10 mouse cellular contexts compared by ENCODE assay signal in the genomic region with DNA sequence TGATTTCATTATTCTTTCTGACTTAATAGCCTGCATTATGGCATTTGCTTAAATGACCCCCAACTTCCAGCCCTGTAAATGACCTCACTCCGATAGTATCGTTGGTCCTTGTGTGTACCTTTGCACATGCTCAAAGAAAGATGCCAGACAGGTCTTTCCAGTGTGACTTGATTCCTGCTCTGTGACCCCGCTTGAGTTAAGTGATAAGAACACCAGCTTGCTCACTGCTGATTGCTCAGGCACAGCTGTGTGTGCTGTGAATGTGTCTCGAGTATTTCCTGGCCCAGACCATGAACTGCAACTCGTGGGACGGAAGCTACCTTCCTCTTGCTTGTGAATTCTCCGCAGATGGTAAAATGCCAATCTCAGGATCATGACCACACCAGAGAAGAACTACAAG. TPM values are rescaled to one million over a fixed set of nuclear protein-coding genes. Genes with fewer than 3 reads are reported as not detected.
A peak's percentile ranks its signal among the peaks of the same experiment; 100 is the strongest.
DNase-seq lines count a peak whose midpoint lies in the region; ATAC-seq and TF ChIP-seq lines count a peak whose summit lies in the region.
"Had no signal": no experiment of that assay in that cellular context is flagged by ENCODE, and none has a peak within 500 bp of the region (broad histone marks: within the 10 kb centered on the region; RNA-seq: fewer than 3 reads in every experiment).

No protein-coding gene starts in this region.

- TF ChIP-seq EP300 in MEL (IDR thresholded peaks at IDR 0.05; ENCODE audit: low read depth in 1 of 2, low read length in 2 of 2), result peak in 1 of 2 experiments; percentile 78; a peak in 2 of 4 replicates

- H3K79me2 ChIP-seq in MEL (ENCODE audit: control insufficient read depth, insufficient read depth, low read length, poor library complexity), result peaks cover 23% of the 10 kb centered on the region

- TF ChIP-seq POLR2A in MEL (IDR thresholded peaks at IDR 0.05; ENCODE audit: control insufficient read depth in 1 of 2, insufficient read depth in 1 of 2, low read depth in 1 of 2, low read length in 2 of 2, poor library complexity in 1 of 2), result no peak; a peak in 1 of 4 replicates
- no peak for TF ChIP-seq POLR2A in thymus, adult 2 months (IDR thresholded peaks at IDR 0.05; ENCODE audit: control insufficient read depth, extremely low read depth, insufficient read depth, low read length, poor library complexity)

- WGBS in heart, embryonic 11.5 days (ENCODE audit: insufficient replicate concordance), result 43% methylated on average over 7 of the region's 7 CpGs
- WGBS in thymus, adult 2 months, result 72% methylated on average over 7 of the region's 7 CpGs

- TF ChIP-seq CTCF in MEL (IDR thresholded peaks at IDR 0.05 in 2 of 3, conservative IDR thresholded peaks at IDR 0.05 in 1 of 3; ENCODE audit: control insufficient read depth in 1 of 3, insufficient read depth in 1 of 3, low read depth in 2 of 3, low read length in 3 of 3, poor library complexity in 1 of 3, severe bottlenecking in 1 of 3), result no peak
- TF ChIP-seq CTCF in thymus, adult 2 months (IDR thresholded peaks at IDR 0.05; ENCODE audit: borderline replicate concordance, control insufficient read depth, extremely low read depth, insufficient read depth, low read length, poor library complexity), result no peak

- intact Hi-C loops in left cerebral cortex, postnatal 36 days (cut with DNase I), result loop anchor here (10.0 kb wide), 1 partner anchor 200 kb away; a partner anchor contains a TSS

- H3K9me3 ChIP-seq in heart, embryonic 11.5 days (replicated peaks; ENCODE audit: control insufficient read depth, low read length), result no peaks in the 10 kb centered on the region
- no peaks in the 10 kb centered on the region for H3K9me3 ChIP-seq in MEL (replicated peaks; ENCODE audit: insufficient read depth, low read length)

- H3K4me1 ChIP-seq in heart, embryonic 11.5 days (ENCODE audit: control insufficient read depth, insufficient read depth, low read length), result peaks cover 53% of the 10 kb centered on the region
- H3K4me1 ChIP-seq in MEL (ENCODE audit: control insufficient read depth in 1 of 2, insufficient read depth in 2 of 2, low read length in 2 of 2), result peaks cover 29 to 63% of the 10 kb centered on the region in 2 experiments
- H3K4me1 ChIP-seq in thymus, adult 2 months (replicated peaks; ENCODE audit: control insufficient read depth, insufficient read depth, low read length), result peaks cover 21% of the 10 kb centered on the region

- H3K4me2 ChIP-seq in heart, embryonic 11.5 days, result peak overlapping the region; percentile 19

- DNase-seq in heart, adult 18-20 months, result no peak
- peak; percentile 90 for DNase-seq in MEL (ENCODE audit: low read depth, low spot score)
- peak; percentile 44 for DNase-seq in kidney, postnatal 14 days
- DNase-seq in lung, postnatal 10 days, result peak; percentile 45
- DNase-seq in thymus, postnatal 14 days, result no peak
- DNase-seq in left cerebral cortex, postnatal 36 days (ENCODE audit: low spot score in 2 of 2), result no peak
- DNase-seq in thymus, adult 2 months, result no peak
- DNase-seq: forebrain, postnatal 0 days; heart, adult 11 months had no signal

- no peak overlapping the region for H3K4me3 ChIP-seq in heart, embryonic 11.5 days (ENCODE audit: low read depth, low read length)
- H3K4me3 ChIP-seq in MEL (ENCODE audit: control insufficient read depth in 1 of 2, insufficient read depth in 1 of 2, low read depth in 2 of 2, low read length in 2 of 2), result peak overlapping the region; percentile 5; a peak in 2 of 4 replicates
- no peak overlapping the region for H3K4me3 ChIP-seq in thymus, adult 2 months (ENCODE audit: control insufficient read depth, insufficient read depth, low read length)

- peaks cover 8% of the 10 kb centered on the region for H3K36me3 ChIP-seq in heart, embryonic 11.5 days (ENCODE audit: control insufficient read depth, insufficient read depth, low read length)
- H3K36me3 ChIP-seq in MEL (ENCODE audit: control insufficient read depth in 1 of 2, insufficient read depth in 2 of 2, low read length in 2 of 2), result peaks cover 0 to 59% of the 10 kb centered on the region in 2 experiments; a peak in 3 of 4 replicates
- H3K36me3 ChIP-seq in thymus, adult 2 months (ENCODE audit: control insufficient read depth, insufficient read depth, low read length), result peaks cover 3% of the 10 kb centered on the region; the same call in 1 of the 2 replicates

- no peak for ATAC-seq in heart, embryonic 11.5 days (replicated peaks; ENCODE audit: insufficient number of reproducible peaks, low FRiP score, low TSS enrichment)
- ATAC-seq: forebrain, postnatal 0 days had no signal

- no peaks in the 10 kb centered on the region for H3K27me3 ChIP-seq in heart, embryonic 11.5 days (ENCODE audit: control insufficient read depth, insufficient read depth, low read length)
- H3K27me3 ChIP-seq in MEL (ENCODE audit: control insufficient read depth in 1 of 2, insufficient read depth in 2 of 2, low read length in 2 of 2), result no peaks in the 10 kb centered on the region
- H3K27me3 ChIP-seq in thymus, adult 2 months (ENCODE audit: control insufficient read depth, insufficient read depth, low read length), result no peaks in the 10 kb centered on the region

- no peak for TF ChIP-seq RAD21 in MEL (IDR thresholded peaks at IDR 0.05; ENCODE audit: low read depth, low read length)

- H3K27ac ChIP-seq in heart, embryonic 11.5 days (ENCODE audit: low read depth, low read length), result peak overlapping the region; percentile 90
- peak overlapping the region; percentile 92 for H3K27ac ChIP-seq in MEL (ENCODE audit: control insufficient read depth, low read depth, low read length)
- H3K27ac ChIP-seq in thymus, adult 2 months (ENCODE audit: control insufficient read depth, insufficient read depth, low read length), result no peak overlapping the region

- H3K9ac ChIP-seq in heart, embryonic 11.5 days (ENCODE audit: low read depth, low read length), result 0 out of 2 replicates have a peak overlapping the region, but pooled peaks have one; percentile 43
- peak overlapping the region; percentile 20 for H3K9ac ChIP-seq in MEL (ENCODE audit: control insufficient read depth, low read depth, low read length, poor library complexity, severe bottlenecking)
- H3K9ac ChIP-seq: forebrain, postnatal 0 days had no signal

TF ChIP-seq in MEL, 35 proteins besides CTCF, POLR2A, EP300 and RAD21:
- peak; percentile 57 for TF ChIP-seq NRF1 (IDR thresholded peaks at IDR 0.05; ENCODE audit: insufficient read depth, low read depth, low read length, poor library complexity, severe bottlenecking)
- TF ChIP-seq RCOR1 (IDR thresholded peaks at IDR 0.05; ENCODE audit: low read depth, low read length), result peak; percentile 68; the same call in 1 of the 2 replicates
- no peak for TF ChIP-seq MAX (IDR thresholded peaks at IDR 0.05; ENCODE audit: low read length)
- no peak for TF ChIP-seq GABPA (IDR thresholded peaks at IDR 0.05; ENCODE audit: low read depth, low read length)
- TF ChIP-seq TCF12 (IDR thresholded peaks at IDR 0.05; ENCODE audit: low read depth, low read length), result peak; percentile 94
- TF ChIP-seq TAL1 (IDR thresholded peaks at IDR 0.05; ENCODE audit: low read length), result peak; percentile 64; the same call in 1 of the 2 replicates
- peak; percentile 56; the same call in 1 of the 2 replicates for TF ChIP-seq BHLHE40 (IDR thresholded peaks at IDR 0.05; ENCODE audit: borderline replicate concordance, low read depth, low read length)
- peak; percentile 80; the same call in 1 of the 2 replicates for TF ChIP-seq GATA1 (IDR thresholded peaks at IDR 0.05; ENCODE audit: low read depth, low read length)
- peak; percentile 99 for TF ChIP-seq ETS1 (IDR thresholded peaks at IDR 0.05; ENCODE audit: low read depth, low read length)

RNA-seq across cellular contexts. Expression of a gene that starts 2.6 kb away (rescaled TPM):
- polyA plus RNA-seq in heart, embryonic 11.5 days (2014; fragmentation: Nextera tagmentation; extraction: Ambion mirVana), result 33.6 and 34.0 TPM in 2 replicates
- total RNA-seq in heart, adult 18-20 months (2021), result under 1 TPM; 0.40 to 0.41 TPM
- 83.4 and 104 TPM in 2 replicates for total RNA-seq in MEL (2012; rRNA removed)
- polyA plus RNA-seq in MEL (2012; ENCODE audit: insufficient read depth in 1 of 2, insufficient read length in 2 of 2, low read depth in 1 of 2, low replicate concordance in 2 of 2, missing spikeins in 1 of 2), result 10 to 100 TPM; 56.9 to 69.4 TPM
- total RNA-seq in left cerebral cortex, postnatal 36 days (2021), result under 1 TPM; 0.39 to 0.47 TPM
- 8.4 and 12.2 TPM in 2 replicates for polyA plus RNA-seq in thymus, adult 2 months (2012; rRNA removed)

RNA-seq across cellular contexts. Expression of a gene that starts 22.6 kb away (rescaled TPM):
- 34.9 and 36.6 TPM in 2 replicates for polyA plus RNA-seq in heart, embryonic 11.5 days (2014; fragmentation: Nextera tagmentation; extraction: Ambion mirVana)
- total RNA-seq in heart, adult 18-20 months (2021), result 10 to 100 TPM in 1 of 2 experiments, 1 to 10 TPM in 1; 8.7 to 10.1 TPM
- total RNA-seq in MEL (2012; rRNA removed), result 9.8 and 12.1 TPM in 2 replicates
- polyA plus RNA-seq in MEL (2012; ENCODE audit: insufficient read depth in 1 of 2, insufficient read length in 2 of 2, low read depth in 1 of 2, low replicate concordance in 2 of 2, missing spikeins in 1 of 2), result 10 to 100 TPM in 1 of 2 experiments, not detected in 1; 13.7 TPM
- 10 to 100 TPM; 10.5 to 11.6 TPM for total RNA-seq in left cerebral cortex, postnatal 36 days (2021)
- 63.5 and 74.1 TPM in 2 replicates for polyA plus RNA-seq in thymus, adult 2 months (2012; rRNA removed)

RNA-seq across cellular contexts. Expression of a gene that starts 41.6 kb away (rescaled TPM):
- 3.8 and 4.0 TPM in 2 replicates for polyA plus RNA-seq in heart, embryonic 11.5 days (2014; fragmentation: Nextera tagmentation; extraction: Ambion mirVana)
- 10 to 100 TPM in 1 of 2 experiments, 1 to 10 TPM in 1; 7.3 to 10.1 TPM for total RNA-seq in heart, adult 18-20 months (2021)
- 2.9 and 3.2 TPM in 2 replicates for total RNA-seq in MEL (2012; rRNA removed)
- 1 to 10 TPM in 1 of 2 experiments, not detected in 1; 7.1 TPM for polyA plus RNA-seq in MEL (2012; ENCODE audit: insufficient read depth in 1 of 2, insufficient read length in 2 of 2, low read depth in 1 of 2, low replicate concordance in 2 of 2, missing spikeins in 1 of 2)
- total RNA-seq in left cerebral cortex, postnatal 36 days (2021), result 10 to 100 TPM; 67.4 to 74.6 TPM
- 23.9 and 30.3 TPM in 2 replicates for polyA plus RNA-seq in thymus, adult 2 months (2012; rRNA removed)

Comparison
In these comparisons a context has a peak if more than half of its experiments do, and no peak if none do; other contexts are left out.
1. H3K4me3 ChIP-seq: peak in MEL (2 of 2); none in heart, embryonic 11.5 days (single experiment) and thymus, adult 2 months (single experiment).
2. DNase-seq: peak in MEL (single experiment), kidney, postnatal 14 days (single experiment) and lung, postnatal 10 days (single experiment); none in heart, adult 18-20 months (0 of 2), thymus, postnatal 14 days (single experiment), left cerebral cortex, postnatal 36 days (0 of 2) and thymus, adult 2 months (single experiment).
3. RNA of a gene that starts 2.6 kb away (total RNA-seq): 83.4 to 104 TPM in MEL; 0.39 to 0.47 TPM in left cerebral cortex, postnatal 36 days and 0.40 to 0.41 TPM in heart, adult 18-20 months; every median in the first group is over 10 times any median in the second.
4. RNA of a gene that starts 41.6 kb away (total RNA-seq): 67.4 to 74.6 TPM in left cerebral cortex, postnatal 36 days; 7.3 to 10.1 TPM in heart, adult 18-20 months and 2.9 to 3.2 TPM in MEL; every median in the first group is over 4 times any median in the second.